Mouse (Mus musculus) neural tube, embryonic 12.5 days (tissue): Measurements from ENCODE around the gene 2310022A10Rik. TPM values are rescaled to one million over a fixed set of nuclear protein-coding genes. Genes with fewer than 3 reads are reported as not detected.

Experiments
- ATAC-seq: fragments of 200-750 bp; cut with Nextera tagmentation; 2 replicates; pipeline ENCODE4 v1.8.0; 2017; ENCODE audit warnings: low read depth, mild to moderate bottlenecking, moderate TSS enrichment, moderate library complexity; ENCODE audit not compliant: low FRiP score
- H3K27ac ChIP-seq: fragments of 300-500 bp; sonication (generic); 2 replicates; pipeline ENCODE4 v1.5.1; 2016
- H3K27me3 ChIP-seq: fragments of 300-500 bp; sonication (generic); replicated peaks from 2 replicates; pipeline ENCODE4 v1.6.1; 2016; ENCODE audit warnings: mild to moderate bottlenecking
- H3K36me3 ChIP-seq: fragments of 300-500 bp; sonication (generic); 2 replicates; pipeline ENCODE4 v1.6.1; 2016; ENCODE audit warnings: mild to moderate bottlenecking
- H3K4me1 ChIP-seq: fragments of 300-500 bp; sonication (generic); 2 replicates; pipeline ENCODE4 v1.6.1; 2016
- H3K4me2 ChIP-seq: fragments of 300-500 bp; sonication (generic); replicated peaks from 2 replicates; pipeline ENCODE4 v1.6.1; 2016; ENCODE audit warnings: mild to moderate bottlenecking
- H3K4me3 ChIP-seq: fragments of 300-500 bp; sonication (generic); 2 replicates; pipeline ENCODE4 v1.5.1; 2016
- H3K9ac ChIP-seq: fragments of 300-500 bp; sonication (generic); 2 replicates; pipeline ENCODE4 v1.6.1; 2016; ENCODE audit warnings: mild to moderate bottlenecking
- H3K9me3 ChIP-seq: fragments of 300-500 bp; sonication (generic); 2 replicates; pipeline ENCODE4 v1.6.1; 2016; ENCODE audit warnings: mild to moderate bottlenecking
- WGBS: fragments of 180-500 bp; shearing (Covaris S2); methylation state at CpG from one replicate; pipeline ENCODE4 v1.1.7; 2016; 5-methylcytosine and 5-hydroxymethylcytosine counted together
- polyA plus RNA-seq: library from polyadenylated mRNA; unstranded; fragments of >200 nt; fragmentation: Nextera tagmentation; extraction: Ambion mirVana; gene quantifications from 2 replicates; pipeline ENCODE4 v1.2.1, GENCODE M21; 2016

2310022A10Rik gene
- polyA plus RNA-seq, 1 experiment from 2014 or later: 36.0 TPM

DNA sequence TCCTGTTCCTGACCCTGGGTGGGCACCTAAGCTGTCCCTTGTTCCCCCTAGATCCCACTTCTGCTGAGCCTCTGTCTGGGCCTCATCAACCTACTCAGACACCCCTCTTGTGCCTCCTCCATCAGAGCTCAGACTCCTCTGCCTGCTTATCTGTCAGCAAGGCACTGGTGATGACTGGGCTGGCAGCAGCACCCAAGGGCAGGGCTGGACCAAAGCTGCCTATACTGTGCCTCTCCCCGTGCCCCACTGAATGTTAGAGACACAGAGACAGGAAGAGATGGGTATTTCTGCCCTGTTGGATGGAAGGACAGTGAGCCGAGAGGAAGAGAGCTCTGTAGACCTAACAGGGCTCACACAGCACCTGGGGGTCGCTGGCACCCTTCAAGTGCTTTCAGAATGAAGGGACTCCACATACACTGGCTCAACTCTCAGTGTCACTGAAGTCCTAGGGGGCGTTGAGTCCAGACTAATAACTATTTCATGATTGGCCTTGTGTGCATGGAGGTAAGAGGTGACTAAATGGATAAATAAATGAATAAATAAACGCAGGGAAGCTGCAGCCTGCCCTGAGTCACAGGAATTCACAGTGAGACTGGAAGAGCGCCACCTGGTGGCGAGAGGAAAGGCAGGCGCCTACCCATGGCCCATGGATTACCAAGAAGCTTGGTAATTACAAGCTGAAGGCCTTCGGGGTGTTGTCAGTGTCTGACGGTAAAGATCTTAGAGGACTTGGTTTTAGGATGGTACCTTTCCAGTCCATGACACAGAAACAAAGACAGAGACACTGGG, 26.8 kb upstream of the 2310022A10Rik start:
- H3K4me1 ChIP-seq: no peaks in the 10 kb centered on the region
- ATAC-seq: peak; percentile 45; the same call in 1 of the 2 replicates
- 24% methylated on average over 10 of the region's 10 CpGs for WGBS
- H3K4me3 ChIP-seq: no peak overlapping the region
- H3K36me3 ChIP-seq: peaks cover 19% of the 10 kb centered on the region
- H3K27ac ChIP-seq: no peak overlapping the region
- no peak overlapping the region for H3K4me2 ChIP-seq
- H3K27me3 ChIP-seq: no peaks in the 10 kb centered on the region
- H3K9me3 ChIP-seq: no peaks in the 10 kb centered on the region
- no peak overlapping the region for H3K9ac ChIP-seq

DNA sequence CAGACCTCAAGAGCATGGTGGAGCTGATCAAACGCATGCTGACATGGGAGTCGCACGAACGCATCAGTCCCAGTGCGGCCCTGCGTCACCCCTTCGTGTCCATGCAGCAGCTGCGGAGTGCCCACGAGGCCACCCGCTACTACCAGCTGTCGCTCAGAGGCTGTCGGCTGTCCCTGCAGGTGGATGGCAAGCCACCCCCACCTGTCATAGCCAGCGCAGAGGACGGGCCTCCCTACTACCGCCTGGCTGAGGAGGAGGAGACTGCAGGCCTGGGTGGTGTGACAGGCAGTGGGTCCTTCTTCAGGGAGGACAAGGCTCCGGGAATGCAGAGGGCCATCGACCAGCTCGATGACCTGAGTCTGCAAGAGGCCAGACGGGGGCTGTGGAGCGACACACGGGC, 24.0 kb upstream of the 2310022A10Rik start:
- no peaks in the 10 kb centered on the region for H3K4me1 ChIP-seq
- no peaks in the 10 kb centered on the region for H3K27me3 ChIP-seq
- no peak for ATAC-seq
- H3K4me2 ChIP-seq: no peak overlapping the region
- no peak overlapping the region for H3K4me3 ChIP-seq
- H3K36me3 ChIP-seq: peaks cover 43% of the 10 kb centered on the region
- 83% methylated on average over 21 of the region's 21 CpGs for WGBS
- no peak overlapping the region for H3K27ac ChIP-seq
- H3K9me3 ChIP-seq: no peaks in the 10 kb centered on the region
- no peak overlapping the region for H3K9ac ChIP-seq

DNA sequence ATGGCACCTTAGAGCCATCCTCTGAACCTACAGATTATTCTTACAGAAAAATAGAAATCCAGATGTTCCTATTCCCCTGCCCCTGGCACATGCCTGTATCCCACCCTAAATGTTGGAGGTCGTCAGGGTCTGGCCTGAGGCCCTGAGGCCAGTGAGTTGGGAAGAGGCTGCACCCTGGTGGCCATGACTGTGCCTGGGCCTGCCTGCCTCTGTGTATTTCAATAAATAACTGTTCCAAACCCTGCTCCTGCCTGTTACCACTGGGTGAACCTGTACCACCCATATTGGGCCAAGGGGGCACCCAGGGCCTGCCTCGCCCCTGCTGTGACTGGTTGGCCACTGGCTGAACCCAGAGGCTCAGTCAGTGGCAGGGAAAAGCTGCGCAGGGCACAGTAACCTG, 22.1 kb upstream of the 2310022A10Rik start:
- no peak overlapping the region for H3K27ac ChIP-seq
- H3K4me2 ChIP-seq: no peak overlapping the region
- no peak overlapping the region for H3K9ac ChIP-seq
- H3K9me3 ChIP-seq: no peaks in the 10 kb centered on the region
- peaks cover 58% of the 10 kb centered on the region for H3K36me3 ChIP-seq
- no peaks in the 10 kb centered on the region for H3K4me1 ChIP-seq
- WGBS: 75% methylated on average over 3 of the region's 3 CpGs
- no peak overlapping the region for H3K4me3 ChIP-seq
- no peak for ATAC-seq
- H3K27me3 ChIP-seq: no peaks in the 10 kb centered on the region

DNA sequence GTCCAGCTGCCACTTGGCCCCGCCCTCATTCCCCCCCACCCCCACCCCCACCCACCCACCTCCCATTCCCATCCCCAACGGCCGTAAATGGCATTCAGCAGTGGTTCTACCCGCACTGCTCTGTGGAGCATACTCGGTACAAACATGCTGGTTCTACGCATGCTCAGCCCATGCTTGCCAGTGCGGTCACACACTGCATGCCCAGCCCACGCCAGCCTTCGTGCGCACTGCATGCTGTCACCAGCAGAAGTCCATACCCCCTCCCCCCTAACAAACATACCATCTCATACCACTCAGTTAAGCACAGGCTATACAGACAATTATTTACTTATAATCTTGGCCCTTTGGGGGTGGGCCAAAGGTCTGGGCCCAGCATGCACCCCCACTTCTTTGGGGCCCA, 21.3 kb upstream of the 2310022A10Rik start:
- H3K36me3 ChIP-seq: peaks cover 66% of the 10 kb centered on the region
- no peak overlapping the region for H3K27ac ChIP-seq
- no peak overlapping the region for H3K4me2 ChIP-seq
- H3K9ac ChIP-seq: no peak overlapping the region
- ATAC-seq: no peak
- no peaks in the 10 kb centered on the region for H3K27me3 ChIP-seq
- no peaks in the 10 kb centered on the region for H3K9me3 ChIP-seq
- no peaks in the 10 kb centered on the region for H3K4me1 ChIP-seq
- no peak overlapping the region for H3K4me3 ChIP-seq
- WGBS: 87% methylated on average over 10 of the region's 10 CpGs

DNA sequence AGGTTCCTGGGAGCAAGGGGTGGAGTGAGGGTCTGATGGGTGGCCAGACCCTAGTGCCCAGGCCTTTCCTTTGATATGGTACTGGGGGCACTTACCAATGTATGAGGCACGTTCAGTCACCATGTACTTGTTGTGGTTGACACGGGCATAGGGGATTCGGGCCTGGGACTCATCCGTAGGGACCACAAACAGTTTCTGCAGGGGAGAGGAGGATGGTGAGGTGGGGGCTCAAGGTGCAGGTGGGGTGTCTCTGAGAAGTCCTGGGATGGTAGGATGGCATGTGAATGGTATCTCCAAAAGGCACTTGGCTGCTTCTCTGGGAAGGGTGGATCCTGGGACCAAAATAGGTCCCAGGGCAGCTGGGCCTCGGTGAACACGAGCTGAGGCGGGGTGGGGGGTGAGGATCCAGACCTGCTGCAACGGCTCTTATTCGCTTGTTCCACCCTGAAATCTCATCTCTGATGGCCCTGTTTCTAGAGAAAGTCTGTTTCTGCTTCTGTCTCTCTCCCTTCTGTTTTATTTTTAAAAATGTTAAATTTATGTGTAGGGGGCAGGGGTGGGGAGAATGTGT, 20.5 kb upstream of the 2310022A10Rik start:
- Histone ChIP-seq H3K4me3 (no peak overlapping the region), H3K27ac (no peak overlapping the region), H3K36me3 (peaks cover 72% of the 10 kb centered on the region), H3K27me3 (no peaks in the 10 kb centered on the region), H3K4me1 (no peaks in the 10 kb centered on the region), H3K9me3 (no peaks in the 10 kb centered on the region), H3K9ac (no peak overlapping the region), H3K4me2 (no peak overlapping the region)
- ATAC-seq: no peak
- WGBS: 94% methylated on average over 9 of the region's 9 CpGs

DNA sequence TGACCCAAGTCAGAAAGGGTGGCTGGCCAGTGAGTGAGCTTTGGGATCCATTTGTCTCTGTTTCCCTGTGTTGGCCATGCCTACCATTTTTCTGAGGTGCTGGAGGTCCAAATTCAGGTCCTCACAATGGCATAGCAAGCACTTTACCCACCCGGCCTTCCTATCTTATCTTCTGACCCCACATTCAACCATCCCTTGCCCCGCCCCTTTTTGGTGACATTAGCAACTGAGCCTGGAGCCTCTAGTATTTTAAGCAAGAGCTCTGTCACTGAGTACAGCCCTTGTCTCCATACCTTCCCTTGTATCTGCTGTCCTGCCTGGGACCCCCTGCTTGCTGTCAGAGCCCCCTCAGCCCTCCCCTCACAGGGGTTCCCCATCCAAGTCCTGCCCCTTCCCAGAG, 17.6 kb upstream of the 2310022A10Rik start:
- no peak for ATAC-seq
- Histone ChIP-seq H3K4me2 (no peak overlapping the region), H3K27ac (no peak overlapping the region), H3K4me3 (no peak overlapping the region), H3K9me3 (no peaks in the 10 kb centered on the region), H3K27me3 (no peaks in the 10 kb centered on the region), H3K9ac (no peak overlapping the region), H3K36me3 (peaks cover 81% of the 10 kb centered on the region), H3K4me1 (no peaks in the 10 kb centered on the region)
- whole genome bisulfite sequencing: 95% methylated on average over 2 of the region's 2 CpGs

DNA sequence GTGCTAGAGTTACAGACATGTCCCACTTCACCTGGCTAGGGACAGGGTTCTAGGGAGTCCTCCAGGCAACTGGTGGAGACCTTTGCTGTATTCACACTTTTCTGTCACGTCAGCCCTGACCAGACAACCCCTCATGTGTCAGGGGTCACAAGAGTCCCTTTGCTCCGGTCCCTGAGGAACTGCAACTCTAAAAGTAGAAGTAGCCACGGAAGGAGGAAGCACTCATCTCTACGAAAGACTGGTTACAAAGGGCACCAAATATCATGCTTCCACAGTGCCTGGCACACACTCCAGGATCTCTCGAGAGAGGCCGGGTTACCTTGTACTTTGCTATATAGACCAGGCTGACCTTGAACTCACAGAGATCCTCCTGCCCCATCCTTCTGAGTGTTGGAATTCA, 16.4 kb upstream of the 2310022A10Rik start:
- Histone ChIP-seq H3K9me3 (no peaks in the 10 kb centered on the region), H3K9ac (no peak overlapping the region), H3K4me3 (no peak overlapping the region), H3K27ac (no peak overlapping the region), H3K4me1 (peaks cover 8% of the 10 kb centered on the region), H3K4me2 (no peak overlapping the region), H3K27me3 (no peaks in the 10 kb centered on the region), H3K36me3 (peaks cover 75% of the 10 kb centered on the region)
- WGBS: 95% methylated on average over 6 of the region's 6 CpGs
- no peak for ATAC-seq

DNA sequence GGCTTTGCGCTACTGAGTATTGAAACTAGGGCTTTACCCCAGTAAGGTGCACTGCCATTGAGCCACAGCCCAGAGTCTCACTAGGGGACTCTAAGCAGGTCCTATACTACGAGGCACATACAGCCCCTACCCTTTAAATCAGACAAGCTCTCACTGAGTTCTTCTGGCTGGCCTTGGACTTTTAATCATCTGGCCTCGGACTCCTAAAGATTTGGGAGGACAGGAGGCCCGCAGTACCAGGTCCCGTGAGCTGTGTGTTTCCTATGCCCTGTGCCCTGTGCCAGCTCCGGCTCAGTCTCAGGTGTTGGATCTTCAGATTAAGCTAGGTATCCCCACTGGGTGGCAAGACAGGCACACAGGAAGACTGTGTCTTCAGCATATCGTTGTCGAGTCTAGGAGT, 15.0 kb upstream of the 2310022A10Rik start:
- WGBS: 81% methylated on average over 8 of the region's 8 CpGs
- H3K4me1 ChIP-seq: peaks cover 11% of the 10 kb centered on the region
- ATAC-seq: no peak
- H3K9ac ChIP-seq: no peak overlapping the region
- no peak overlapping the region for H3K4me2 ChIP-seq
- H3K36me3 ChIP-seq: peaks cover 63% of the 10 kb centered on the region
- no peaks in the 10 kb centered on the region for H3K27me3 ChIP-seq
- no peaks in the 10 kb centered on the region for H3K9me3 ChIP-seq
- no peak overlapping the region for H3K27ac ChIP-seq
- H3K4me3 ChIP-seq: no peak overlapping the region

DNA sequence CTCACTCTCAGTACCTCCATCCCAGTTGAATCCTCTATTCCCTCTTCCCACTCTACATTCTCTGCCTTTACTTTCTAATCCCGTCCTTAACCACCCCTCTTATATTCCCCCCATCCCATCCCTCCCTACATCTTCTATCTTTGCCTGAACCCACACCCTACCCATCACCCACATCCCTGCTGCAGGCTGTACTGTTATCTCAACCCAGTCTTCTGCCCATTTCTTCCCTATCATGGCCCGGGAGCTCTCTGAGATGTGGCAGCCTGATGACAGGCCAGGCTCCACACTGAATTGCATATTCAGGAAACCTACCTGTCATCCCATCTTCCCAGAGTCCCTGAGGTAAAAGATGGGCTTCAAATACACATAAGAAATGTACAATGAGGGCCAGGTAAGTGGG, 14.2 kb upstream of the 2310022A10Rik start:
- WGBS: 93% methylated on average over 2 of the region's 2 CpGs
- H3K4me2 ChIP-seq: no peak overlapping the region
- H3K27ac ChIP-seq: no peak overlapping the region
- ATAC-seq: no peak
- no peak overlapping the region for H3K4me3 ChIP-seq
- no peaks in the 10 kb centered on the region for H3K9me3 ChIP-seq
- no peak overlapping the region for H3K9ac ChIP-seq
- H3K4me1 ChIP-seq: peaks cover 11% of the 10 kb centered on the region
- peaks cover 55% of the 10 kb centered on the region for H3K36me3 ChIP-seq
- H3K27me3 ChIP-seq: no peaks in the 10 kb centered on the region

DNA sequence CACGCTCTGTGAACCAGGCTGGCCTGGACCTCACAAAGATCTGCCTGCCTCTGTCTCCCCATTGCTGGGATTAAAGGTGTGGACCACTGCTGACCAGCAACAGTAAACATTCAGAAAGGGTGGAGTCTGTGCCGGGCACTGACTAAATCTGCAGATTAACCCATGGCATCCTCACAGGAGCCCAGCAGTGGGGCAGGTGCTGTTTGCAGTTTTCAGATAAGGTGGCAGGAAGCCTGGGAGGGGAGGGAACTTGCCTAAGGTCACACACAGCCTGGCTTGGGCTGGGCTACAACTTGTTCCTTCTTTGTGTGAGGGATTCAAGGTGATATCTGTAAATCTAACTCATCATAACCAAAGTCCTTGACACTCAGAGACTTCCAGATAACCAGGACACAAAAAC, 12.5 kb upstream of the 2310022A10Rik start:
- peaks cover 11% of the 10 kb centered on the region for H3K4me1 ChIP-seq
- no peaks in the 10 kb centered on the region for H3K27me3 ChIP-seq
- H3K36me3 ChIP-seq: peaks cover 44% of the 10 kb centered on the region
- no peak overlapping the region for H3K4me3 ChIP-seq
- H3K27ac ChIP-seq: no peak overlapping the region
- no peak overlapping the region for H3K9ac ChIP-seq
- WGBS: 85% methylated on average over 2 of the region's 2 CpGs
- ATAC-seq: no peak
- H3K9me3 ChIP-seq: no peaks in the 10 kb centered on the region
- no peak overlapping the region for H3K4me2 ChIP-seq

DNA sequence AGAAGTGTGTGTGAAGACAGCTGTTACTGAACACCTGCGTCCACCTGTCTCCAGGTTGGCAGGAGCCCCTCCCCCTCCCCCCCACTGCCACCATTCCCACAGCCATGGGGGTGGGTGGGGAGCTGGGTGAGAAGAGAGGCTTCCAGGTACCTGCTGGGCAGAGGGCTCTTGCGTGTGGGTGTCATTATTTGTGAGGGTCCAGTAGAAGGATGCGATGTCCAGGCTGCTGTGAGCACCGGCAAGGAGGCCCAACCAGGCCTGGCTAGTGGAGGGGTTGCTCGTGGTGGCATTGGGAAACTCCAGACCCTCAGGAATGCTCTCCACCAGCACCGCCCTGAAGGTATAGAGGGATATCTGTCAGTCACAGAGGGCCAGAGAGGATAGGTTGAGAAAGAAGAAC, 12.1 kb upstream of the 2310022A10Rik start:
- H3K4me2 ChIP-seq: 0 out of 2 replicates have a peak overlapping the region, but pooled peaks have one; percentile 74
- peaks cover 11% of the 10 kb centered on the region for H3K4me1 ChIP-seq
- ATAC-seq: no peak
- no peak overlapping the region for H3K4me3 ChIP-seq
- H3K9ac ChIP-seq: no peak overlapping the region
- 87% methylated on average over 6 of the region's 6 CpGs for WGBS
- H3K9me3 ChIP-seq: no peaks in the 10 kb centered on the region
- no peak overlapping the region for H3K27ac ChIP-seq
- H3K27me3 ChIP-seq: no peaks in the 10 kb centered on the region
- peaks cover 40% of the 10 kb centered on the region for H3K36me3 ChIP-seq

DNA sequence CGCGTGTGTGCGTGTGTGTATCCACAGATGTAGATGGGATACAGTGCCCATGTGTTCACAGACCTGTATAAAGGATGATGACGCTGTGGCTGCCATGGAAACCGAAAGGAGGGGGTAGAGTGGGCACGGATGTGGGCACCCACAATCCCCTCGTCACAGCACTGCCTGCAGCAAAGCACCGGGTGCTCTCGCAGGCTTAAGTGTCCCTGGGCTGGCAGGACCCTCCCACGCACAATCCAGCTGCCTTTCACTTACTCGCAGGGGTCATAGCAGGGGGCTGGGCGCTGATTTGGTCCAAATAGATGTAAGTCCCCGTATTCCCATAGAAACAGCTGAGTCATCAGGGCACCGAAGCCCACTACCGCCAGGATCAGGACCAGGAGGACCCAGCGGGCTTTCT, 11.6 kb upstream of the 2310022A10Rik start:
- no peaks in the 10 kb centered on the region for H3K9me3 ChIP-seq
- 78% methylated on average over 16 of the region's 16 CpGs for WGBS
- H3K4me3 ChIP-seq: no peak overlapping the region
- H3K9ac ChIP-seq: 0 out of 2 replicates have a peak overlapping the region, but pooled peaks have one; percentile 65
- peaks cover 35% of the 10 kb centered on the region for H3K36me3 ChIP-seq
- no peak overlapping the region for H3K27ac ChIP-seq
- H3K27me3 ChIP-seq: no peaks in the 10 kb centered on the region
- H3K4me1 ChIP-seq: peaks cover 11% of the 10 kb centered on the region
- peak overlapping the region; percentile 74 for H3K4me2 ChIP-seq
- peak; percentile 25; the same call in 1 of the 2 replicates for ATAC-seq

DNA sequence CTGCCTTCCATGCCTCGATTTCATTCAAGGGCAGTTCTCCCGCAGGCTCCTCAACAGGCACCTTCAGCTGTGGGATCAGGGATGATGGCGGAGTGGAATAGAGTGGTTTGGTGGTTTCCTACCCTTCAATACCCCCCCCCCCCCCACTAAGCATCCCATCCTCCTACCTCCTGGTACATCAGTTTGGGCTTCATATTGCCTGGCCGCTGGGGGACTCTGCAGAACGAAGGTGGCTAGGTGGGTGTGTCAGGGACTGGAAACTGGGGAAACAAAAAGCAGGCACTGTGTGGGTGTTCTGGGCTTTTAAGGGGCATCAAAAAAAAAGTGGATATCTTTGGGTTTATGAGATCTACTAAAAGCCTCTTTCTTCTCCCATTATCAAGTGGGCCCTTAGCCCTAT, 11.1 kb upstream of the 2310022A10Rik start:
- H3K4me1 ChIP-seq: peaks cover 11% of the 10 kb centered on the region
- peak overlapping the region; percentile 74 for H3K4me2 ChIP-seq
- H3K9me3 ChIP-seq: no peaks in the 10 kb centered on the region
- no peaks in the 10 kb centered on the region for H3K27me3 ChIP-seq
- peak overlapping the region; percentile 50; the same call in 1 of the 2 replicates for H3K4me3 ChIP-seq
- H3K36me3 ChIP-seq: peaks cover 31% of the 10 kb centered on the region
- H3K9ac ChIP-seq: peak overlapping the region; percentile 65
- H3K27ac ChIP-seq: no peak overlapping the region
- whole genome bisulfite sequencing: 69% methylated on average over 5 of the region's 5 CpGs
- ATAC-seq: no peak
